Mouse (Mus musculus): ENCODE measurements around the gene Prkd2.

Gene Prkd2

GRCm38 (mm10) chr7:16842645-16843063, at the start of gene Prkd2:
Gene Prkd2 (plus strand): TSS chr7:16842902.
- DNase-seq (ENCODE audit: low read depth, low spot score), result peak; percentile 89

GRCm38 (mm10) chr7:16793010-16793725, 49.5 kb upstream of the Prkd2 start:
- no peak for DNase-seq (ENCODE audit: low read depth, low spot score)

- no peak for DNase-seq (ENCODE audit: low read depth, low spot score)
These were observed 47.8 kb upstream of the Prkd2 start for GRCm38 (mm10) chr7:16794886-16795285.

- peak; percentile 73 for DNase-seq (ENCODE audit: low read depth, low spot score)
These were observed 38.2 kb upstream of the Prkd2 start for GRCm38 (mm10) chr7:16804409-16805028.

GRCm38 (mm10) chr7:16807936-16808335, 34.8 kb upstream of the Prkd2 start:
- peak; percentile 61 for DNase-seq (ENCODE audit: low read depth, low spot score)

- DNase-seq (ENCODE audit: low read depth, low spot score), result no peak
These were observed 34.1 kb upstream of the Prkd2 start for GRCm38 (mm10) chr7:16808647-16809046.

GRCm38 (mm10) chr7:16809739-16810138, 33.0 kb upstream of the Prkd2 start:
- DNase-seq (ENCODE audit: low read depth, low spot score), result peak; percentile 76

- no peak for DNase-seq (ENCODE audit: low read depth, low spot score)
These were observed 32.2 kb upstream of the Prkd2 start for GRCm38 (mm10) chr7:16810399-16810919.

GRCm38 (mm10) chr7:16810920-16811648, 31.6 kb upstream of the Prkd2 start:
- DNase-seq (ENCODE audit: low read depth, low spot score), result no peak

GRCm38 (mm10) chr7:16811649-16812070, 31.0 kb upstream of the Prkd2 start:
- DNase-seq (ENCODE audit: low read depth, low spot score), result no peak

- DNase-seq (ENCODE audit: low read depth, low spot score), result peak; percentile 47
These were observed 30.2 kb upstream of the Prkd2 start for GRCm38 (mm10) chr7:16812505-16812904.

GRCm38 (mm10) chr7:16815351-16815941, 27.3 kb upstream of the Prkd2 start, which contains the start of gene Strn4:
Gene Strn4 (plus strand): TSS chr7:16815889.
- DNase-seq (ENCODE audit: low read depth, low spot score), result peak; percentile 30

GRCm38 (mm10) chr7:16816078-16816474, 26.6 kb upstream of the Prkd2 start:
- DNase-seq (ENCODE audit: low read depth, low spot score), result peak; percentile 89

GRCm38 (mm10) chr7:16816475-16817122, 26.1 kb upstream of the Prkd2 start, which contains the start of gene Fkrp:
Gene Fkrp (minus strand): TSS chr7:16816732.
- peak; percentile 67 for DNase-seq (ENCODE audit: low read depth, low spot score)

GRCm38 (mm10) chr7:16817693-16818092, 25.0 kb upstream of the Prkd2 start:
- no peak for DNase-seq (ENCODE audit: low read depth, low spot score)

GRCm38 (mm10) chr7:16819794-16820193, 22.9 kb upstream of the Prkd2 start:
- no peak for DNase-seq (ENCODE audit: low read depth, low spot score)

- no peak for DNase-seq (ENCODE audit: low read depth, low spot score)
These were observed 22.4 kb upstream of the Prkd2 start for GRCm38 (mm10) chr7:16820271-16820763.

- DNase-seq (ENCODE audit: low read depth, low spot score), result no peak
These were observed 21.6 kb upstream of the Prkd2 start for GRCm38 (mm10) chr7:16821091-16821490.

GRCm38 (mm10) chr7:16821669-16822101, 21.0 kb upstream of the Prkd2 start:
- no peak for DNase-seq (ENCODE audit: low read depth, low spot score)

- DNase-seq (ENCODE audit: low read depth, low spot score), result no peak
These were observed 19.0 kb upstream of the Prkd2 start for GRCm38 (mm10) chr7:16823734-16824133.

- DNase-seq (ENCODE audit: low read depth, low spot score), result peak; percentile 88
These were observed 16.9 kb upstream of the Prkd2 start for GRCm38 (mm10) chr7:16825785-16826184.
